Mouse (Mus musculus) G1E (cell line): Measurements from ENCODE around the gene Pelp1.

Experiments used
- CTCF ChIP-seq: IDR thresholded peaks from 2 replicates; pipeline ENCODE4 v1.5.1; 2012; ENCODE audit warnings: low read depth, low read length, inconsistent platforms, mixed read lengths
- GATA1 ChIP-seq: IDR thresholded peaks from 2 replicates; pipeline ENCODE4 v1.6.1; 2012; ENCODE audit warnings: borderline replicate concordance, low read length, inconsistent platforms, mixed read lengths
- POLR2AphosphoS5 ChIP-seq: IDR thresholded peaks from 2 replicates; pipeline ENCODE4 v1.6.1; 2012; ENCODE audit warnings: low read depth, low read length, inconsistent platforms; ENCODE audit not compliant: insufficient replicate concordance
- TAL1 ChIP-seq: conservative IDR thresholded peaks from 2 replicates; pipeline ENCODE4 v1.6.1; 2012; ENCODE audit warnings: low read depth, low read length, inconsistent platforms, mixed read lengths

DNA sequence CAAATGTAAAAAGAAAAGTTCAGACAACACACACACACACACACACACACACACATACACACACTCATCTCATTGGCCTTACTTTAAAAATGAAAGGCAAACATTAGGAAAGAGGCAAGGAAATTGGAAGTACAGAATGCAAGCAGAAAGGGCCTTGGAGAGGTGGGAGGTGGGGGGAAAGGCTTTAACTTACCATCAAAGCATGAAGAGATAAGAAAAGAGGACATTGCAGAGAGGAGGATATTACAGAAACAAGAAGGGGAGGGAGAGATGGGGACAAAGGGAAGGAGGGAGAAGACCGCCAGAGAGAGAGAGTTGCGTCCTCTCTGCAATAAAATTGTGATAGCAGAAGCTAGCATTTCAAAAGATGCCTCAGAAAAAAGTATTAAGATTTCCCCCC is 28.5 kb downstream of the Pelp1 start:
- TF ChIP-seq TAL1 (no peak), CTCF (no peak), GATA1 (no peak), POLR2AphosphoS5 (no peak)
